Mouse (Mus musculus) liver, embryonic 13.5 days (tissue): ENCODE results near the gene Fer. TPM values are rescaled to one million over a fixed set of nuclear protein-coding genes. Genes with fewer than 3 reads are reported as not detected.
A peak's percentile ranks its signal among the peaks of the same experiment; 100 is the strongest.

Source experiments
- ATAC-seq: fragments of 200-750 bp; cut with Nextera tagmentation; 2 replicates; pipeline ENCODE4 v1.8.0; 2017; ENCODE audit warnings: low read depth, mild to moderate bottlenecking, moderate number of reproducible peaks, moderate library complexity
- DNase-seq: peaks from one replicate; pipeline ENCODE4 v3.0.0; 2022
- H3K27ac ChIP-seq: fragments of 300-500 bp; sonication (generic); 2 replicates; pipeline ENCODE4 v1.5.1; 2015; ENCODE audit warnings: moderate library complexity, mild to moderate bottlenecking, inconsistent platforms
- H3K27me3 ChIP-seq: fragments of 300-500 bp; sonication (generic); 2 replicates; pipeline ENCODE4 v1.6.1; 2015; ENCODE audit warnings: mild to moderate bottlenecking, inconsistent platforms
- H3K36me3 ChIP-seq: fragments of 300-500 bp; sonication (generic); 2 replicates; pipeline ENCODE4 v1.6.1; 2015; ENCODE audit warnings: mild to moderate bottlenecking, inconsistent platforms
- H3K4me1 ChIP-seq: fragments of 300-500 bp; sonication (generic); replicated peaks from 2 replicates; pipeline ENCODE4 v1.6.1; 2015; ENCODE audit warnings: inconsistent platforms
- H3K4me2 ChIP-seq: fragments of 300-500 bp; sonication (generic); 2 replicates; pipeline ENCODE4 v1.6.1; 2015; ENCODE audit warnings: inconsistent platforms, mild to moderate bottlenecking, moderate library complexity
- H3K4me3 ChIP-seq: fragments of 300-500 bp; sonication (generic); replicated peaks from 2 replicates; pipeline ENCODE4 v1.5.1; 2015; ENCODE audit warnings: mild to moderate bottlenecking, inconsistent platforms
- H3K9ac ChIP-seq: fragments of 300-500 bp; sonication (generic); 2 replicates; pipeline ENCODE4 v1.6.1; 2015; ENCODE audit warnings: mild to moderate bottlenecking, inconsistent platforms
- H3K9me3 ChIP-seq: fragments of 300-500 bp; sonication (generic); replicated peaks from 2 replicates; pipeline ENCODE4 v1.6.1; 2016; ENCODE audit warnings: inconsistent platforms
- WGBS: fragments of 180-500 bp; shearing (Covaris S2); methylation state at CpG from one replicate; pipeline ENCODE4 v1.1.7; 2015; ENCODE audit not compliant: insufficient replicate concordance; 5-methylcytosine and 5-hydroxymethylcytosine counted together
- polyA plus RNA-seq: library from polyadenylated mRNA; unstranded; fragments of >200 nt; fragmentation: Nextera tagmentation; extraction: Ambion mirVana; gene quantifications from 2 replicates; pipeline ENCODE4 v1.2.1, GENCODE M21; 2015

The Fer gene
- polyA plus RNA-seq, 1 experiment from 2014 or later = 9.3 TPM

DNA sequence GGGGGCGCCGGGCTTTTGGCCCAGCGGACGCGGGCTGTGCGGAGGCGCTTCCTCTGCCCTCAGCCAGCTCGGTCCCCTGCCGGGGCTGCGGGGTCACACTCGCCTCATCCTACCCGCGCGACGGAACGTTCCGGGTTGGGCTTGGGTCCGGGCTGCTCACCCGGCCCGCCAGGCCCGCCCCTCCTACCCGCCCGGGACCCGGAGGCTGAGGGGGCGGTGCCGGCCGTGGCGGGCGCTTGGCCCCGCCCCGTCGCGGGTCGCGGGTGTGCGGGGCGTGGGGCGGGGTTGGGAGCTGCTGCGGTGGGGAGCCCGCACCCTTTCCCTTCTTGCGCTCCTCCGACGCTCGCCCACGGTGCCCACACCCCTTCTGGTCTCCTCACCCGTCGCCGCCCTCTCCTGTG lies 1.3 kb downstream of the Fer start:
- peak; percentile 64 for DNase-seq
- 0% methylated on average over 47 of the region's 48 CpGs for WGBS

GRCm38 (mm10) chr17:63871773-63872172 lies 8.9 kb downstream of the Fer start:
- Histone ChIP-seq H3K27ac (no peak overlapping the region), H3K4me3 (no peak overlapping the region), H3K4me2 (no peak overlapping the region), H3K9me3 (no peaks in the 10 kb centered on the region), H3K36me3 (no peaks in the 10 kb centered on the region), H3K27me3 (no peaks in the 10 kb centered on the region), H3K4me1 (no peaks in the 10 kb centered on the region), H3K9ac (no peak overlapping the region)
- DNase-seq = no peak
- ATAC-seq = no peak
- WGBS = 82% methylated on average over 7 of the region's 7 CpGs

More for the DNA sequence above, 1.3 kb downstream of the Fer start:
- H3K27me3 ChIP-seq = peaks cover 4% of the 10 kb centered on the region; the same call in 1 of the 2 replicates
- H3K4me1 ChIP-seq = peaks cover 25% of the 10 kb centered on the region
- H3K4me3 ChIP-seq = peak overlapping the region; percentile 94
- H3K36me3 ChIP-seq = no peaks in the 10 kb centered on the region
- H3K9me3 ChIP-seq = no peaks in the 10 kb centered on the region
- peak overlapping the region; percentile 99 for H3K4me2 ChIP-seq
- peak overlapping the region; percentile 70 for H3K27ac ChIP-seq
- ATAC-seq = peak; percentile 62
- peak overlapping the region; percentile 89 for H3K9ac ChIP-seq

GRCm38 (mm10) chr17:63878889-63879288 lies 16.0 kb downstream of the Fer start:
- Histone ChIP-seq H3K36me3 (no peaks in the 10 kb centered on the region), H3K27ac (no peak overlapping the region), H3K4me1 (no peaks in the 10 kb centered on the region), H3K4me3 (no peak overlapping the region), H3K9ac (no peak overlapping the region), H3K4me2 (no peak overlapping the region), H3K27me3 (no peaks in the 10 kb centered on the region), H3K9me3 (no peaks in the 10 kb centered on the region)
- WGBS = 79% methylated on average over 4 of the region's 4 CpGs
- DNase-seq (no peak), ATAC-seq (no peak)

- no peaks in the 10 kb centered on the region for H3K27me3 ChIP-seq
- H3K36me3 ChIP-seq = no peaks in the 10 kb centered on the region
- H3K4me3 ChIP-seq = no peak overlapping the region
- no peak overlapping the region for H3K27ac ChIP-seq
- 65% methylated on average over 4 of the region's 4 CpGs for WGBS
- H3K4me1 ChIP-seq = no peaks in the 10 kb centered on the region
- DNase-seq (no peak), ATAC-seq (no peak)
- H3K9ac ChIP-seq = no peak overlapping the region
- no peak overlapping the region for H3K4me2 ChIP-seq
- H3K9me3 ChIP-seq = no peaks in the 10 kb centered on the region
Measured at GRCm38 (mm10) chr17:63880009-63880408, 17.1 kb downstream of the Fer start.

- Histone ChIP-seq H3K9ac (no peak overlapping the region), H3K27ac (no peak overlapping the region), H3K4me1 (no peaks in the 10 kb centered on the region; the same call in 1 of the 2 replicates), H3K27me3 (no peaks in the 10 kb centered on the region), H3K9me3 (no peaks in the 10 kb centered on the region), H3K36me3 (no peaks in the 10 kb centered on the region), H3K4me2 (no peak overlapping the region), H3K4me3 (no peak overlapping the region)
- ATAC-seq = no peak
- WGBS = 84% methylated on average over 2 of the region's 2 CpGs
- no peak for DNase-seq
Measured at GRCm38 (mm10) chr17:63886988-63887387, 24.1 kb downstream of the Fer start.

GRCm38 (mm10) chr17:63890611-63891010 lies 27.7 kb downstream of the Fer start:
- Histone ChIP-seq H3K9me3 (no peaks in the 10 kb centered on the region), H3K27me3 (no peaks in the 10 kb centered on the region)
- no peak for DNase-seq

GRCm38 (mm10) chr17:63895829-63896228 lies 33.0 kb downstream of the Fer start:
- WGBS = 18% methylated on average over 3 of the region's 3 CpGs
- Histone ChIP-seq H3K4me2 (no peak overlapping the region), H3K9ac (no peak overlapping the region), H3K27me3 (no peaks in the 10 kb centered on the region), H3K27ac (no peak overlapping the region), H3K9me3 (no peaks in the 10 kb centered on the region), H3K4me1 (peaks cover 6% of the 10 kb centered on the region), H3K4me3 (no peak overlapping the region), H3K36me3 (no peaks in the 10 kb centered on the region)
- ATAC-seq = no peak
- DNase-seq = no peak

More at GRCm38 (mm10) chr17:63890611-63891010, 27.7 kb downstream of the Fer start:
- H3K4me1 ChIP-seq = peaks cover 2% of the 10 kb centered on the region; the same call in 1 of the 2 replicates
- no peak overlapping the region for H3K4me3 ChIP-seq
- H3K4me2 ChIP-seq = no peak overlapping the region
- no peak for ATAC-seq
- no peaks in the 10 kb centered on the region for H3K36me3 ChIP-seq
- no peak overlapping the region for H3K9ac ChIP-seq
- no peak overlapping the region for H3K27ac ChIP-seq

GRCm38 (mm10) chr17:63897050-63897449 lies 34.2 kb downstream of the Fer start:
- Histone ChIP-seq H3K9me3 (no peaks in the 10 kb centered on the region), H3K9ac (no peak overlapping the region), H3K27ac (no peak overlapping the region), H3K4me2 (no peak overlapping the region), H3K36me3 (no peaks in the 10 kb centered on the region), H3K4me1 (peaks cover 6% of the 10 kb centered on the region), H3K4me3 (no peak overlapping the region), H3K27me3 (no peaks in the 10 kb centered on the region)
- ATAC-seq (no peak), DNase-seq (no peak)
- 61% methylated on average over 7 of the region's 7 CpGs for WGBS

DNA sequence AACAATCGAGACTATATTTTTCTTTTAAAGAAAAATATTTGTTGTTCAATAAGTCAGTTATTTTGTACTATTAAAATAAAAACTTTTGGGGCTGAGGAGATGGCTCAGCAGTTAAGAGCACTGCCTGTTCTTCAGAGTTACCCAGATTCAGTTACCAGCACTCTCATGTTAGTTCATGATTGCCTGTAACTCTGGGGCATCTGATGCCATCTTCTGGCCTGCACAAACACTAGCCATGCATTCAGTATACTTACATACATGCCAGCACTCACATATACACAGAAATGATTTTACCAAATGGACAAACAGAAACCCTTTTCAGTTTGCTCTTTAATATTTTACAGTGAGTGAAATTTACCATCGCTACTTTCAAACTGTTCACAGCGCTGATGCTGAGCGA lies 46.4 kb downstream of the Fer start:
- H3K9me3 ChIP-seq = no peaks in the 10 kb centered on the region
- no peak overlapping the region for H3K27ac ChIP-seq
- 85% methylated on average over 4 of the region's 4 CpGs for WGBS
- H3K9ac ChIP-seq = no peak overlapping the region
- no peak for ATAC-seq
- no peak for DNase-seq
- no peak overlapping the region for H3K4me3 ChIP-seq
- no peaks in the 10 kb centered on the region for H3K4me1 ChIP-seq
- H3K4me2 ChIP-seq = no peak overlapping the region
- H3K36me3 ChIP-seq = no peaks in the 10 kb centered on the region
- no peaks in the 10 kb centered on the region for H3K27me3 ChIP-seq

- peak overlapping the region; percentile 50; the same call in 1 of the 2 replicates for H3K27ac ChIP-seq
- DNase-seq = no peak
- no peaks in the 10 kb centered on the region for H3K27me3 ChIP-seq
- 0 out of 2 replicates have a peak overlapping the region, but pooled peaks have one; percentile 12 for H3K4me2 ChIP-seq
- 17% methylated on average over 6 of the region's 6 CpGs for WGBS
- H3K4me3 ChIP-seq = no peak overlapping the region
- no peaks in the 10 kb centered on the region for H3K36me3 ChIP-seq
- 0 out of 2 replicates have a peak overlapping the region, but pooled peaks have one; percentile 7 for H3K9ac ChIP-seq
- ATAC-seq = peak; percentile 65
- peaks cover 13% of the 10 kb centered on the region for H3K4me1 ChIP-seq
- H3K9me3 ChIP-seq = no peaks in the 10 kb centered on the region
Measured at GRCm38 (mm10) chr17:63921601-63922203, 58.8 kb downstream of the Fer start.

GRCm38 (mm10) chr17:63925581-63925980 lies 62.7 kb downstream of the Fer start:
- Histone ChIP-seq H3K27ac (no peak overlapping the region), H3K9ac (no peak overlapping the region), H3K27me3 (no peaks in the 10 kb centered on the region), H3K4me3 (no peak overlapping the region), H3K9me3 (no peaks in the 10 kb centered on the region), H3K4me2 (no peak overlapping the region), H3K36me3 (no peaks in the 10 kb centered on the region), H3K4me1 (peaks cover 13% of the 10 kb centered on the region)
- DNase-seq = no peak
- WGBS = 70% methylated on average over 3 of the region's 3 CpGs
- no peak for ATAC-seq

DNA sequence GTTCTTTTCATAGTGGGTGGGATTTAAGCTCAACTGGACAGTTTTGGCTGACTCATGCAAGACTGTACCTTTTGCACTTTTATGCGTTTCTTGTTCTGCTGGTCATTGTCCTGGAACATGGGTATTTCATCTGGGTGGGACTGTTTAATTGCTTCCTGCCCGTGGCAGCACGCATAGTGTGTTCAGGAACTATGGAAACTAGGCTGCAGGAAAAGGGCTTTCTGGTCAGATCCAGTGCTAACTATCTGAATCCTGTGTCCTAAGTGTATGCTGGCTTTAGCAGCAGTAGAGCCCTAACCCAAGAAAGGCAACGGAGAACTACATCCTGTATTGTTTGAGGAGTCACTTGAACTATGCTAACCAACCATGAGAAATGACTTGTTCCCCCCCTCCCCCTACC lies 67.8 kb downstream of the Fer start:
- Histone ChIP-seq H3K9ac (no peak overlapping the region), H3K27me3 (no peaks in the 10 kb centered on the region), H3K9me3 (no peaks in the 10 kb centered on the region), H3K27ac (no peak overlapping the region), H3K36me3 (peaks cover 2% of the 10 kb centered on the region; the same call in 1 of the 2 replicates), H3K4me3 (no peak overlapping the region), H3K4me2 (no peak overlapping the region), H3K4me1 (no peaks in the 10 kb centered on the region)
- ATAC-seq (no peak), DNase-seq (no peak)
- WGBS = 52% methylated on average over 4 of the region's 4 CpGs
